Mouse (Mus musculus) hindbrain, embryonic 10.5 days (tissue): ENCODE results near the gene Mrpl20. TPM values are rescaled to one million over a fixed set of nuclear protein-coding genes. Genes with fewer than 3 reads are reported as not detected.

Source experiments
- DNase-seq: peaks from one replicate; pipeline ENCODE4 v3.0.0-alpha.2; 2017; ENCODE audit warnings: low spot score
- H3K27ac ChIP-seq: fragments of 300-500 bp; sonication (generic); 2 replicates; pipeline ENCODE4 v1.5.1; 2016; ENCODE audit warnings: mild to moderate bottlenecking, moderate library complexity
- H3K27me3 ChIP-seq: fragments of 300-500 bp; sonication (generic); 2 replicates; pipeline ENCODE4 v1.6.1; 2016; ENCODE audit warnings: mild to moderate bottlenecking; ENCODE audit not compliant: poor library complexity, insufficient read depth, severe bottlenecking
- H3K36me3 ChIP-seq: fragments of 300-500 bp; sonication (generic); 2 replicates; pipeline ENCODE4 v1.6.1; 2016; ENCODE audit warnings: mild to moderate bottlenecking, moderate library complexity
- H3K4me1 ChIP-seq: fragments of 300-500 bp; sonication (generic); replicated peaks from 2 replicates; pipeline ENCODE4 v1.6.1; 2016; ENCODE audit warnings: mild to moderate bottlenecking
- H3K4me3 ChIP-seq: fragments of 300-500 bp; sonication (generic); 2 replicates; pipeline ENCODE4 v1.5.1; 2016; ENCODE audit warnings: mild to moderate bottlenecking, moderate library complexity
- H3K9me3 ChIP-seq: fragments of 300-500 bp; sonication (generic); 2 replicates; pipeline ENCODE4 v1.6.1; 2016; ENCODE audit warnings: mild to moderate bottlenecking, moderate library complexity
- WGBS: fragments of 180-500 bp; shearing (Covaris S2); methylation state at CpG from one replicate; pipeline ENCODE4 v1.1.7; 2016; 5-methylcytosine and 5-hydroxymethylcytosine counted together
- polyA plus RNA-seq: library from polyadenylated mRNA; unstranded; fragments of >200 nt; fragmentation: Nextera tagmentation; extraction: Ambion mirVana; gene quantifications from 2 replicates; pipeline ENCODE4 v1.2.1, GENCODE M21; 2016

The Mrpl20 gene
- polyA plus RNA-seq, 1 experiment from 2014 or later = 252 TPM

GRCm38 (mm10) chr4:155853421-155853820, 50.7 kb downstream of the Mrpl20 start:
- H3K4me1 ChIP-seq = peaks cover 24% of the 10 kb centered on the region
- WGBS = 88% methylated on average over 9 of the region's 9 CpGs
- H3K27me3 ChIP-seq = no peaks in the 10 kb centered on the region
- no peak overlapping the region for H3K4me3 ChIP-seq
- H3K27ac ChIP-seq = no peak overlapping the region
- no peak for DNase-seq
- peaks cover 74% of the 10 kb centered on the region for H3K36me3 ChIP-seq
- no peaks in the 10 kb centered on the region for H3K9me3 ChIP-seq

- Histone ChIP-seq H3K36me3 (peaks cover 89% of the 10 kb centered on the region), H3K27me3 (no peaks in the 10 kb centered on the region), H3K27ac (no peak overlapping the region), H3K9me3 (no peaks in the 10 kb centered on the region), H3K4me1 (peaks cover 9% of the 10 kb centered on the region), H3K4me3 (no peak overlapping the region)
- 96% methylated on average over 12 of the region's 12 CpGs for WGBS
- DNase-seq = no peak
Measured at GRCm38 (mm10) chr4:155854991-155855390, 52.3 kb downstream of the Mrpl20 start.

- Histone ChIP-seq H3K4me1 (no peaks in the 10 kb centered on the region), H3K4me3 (no peak overlapping the region), H3K27me3 (no peaks in the 10 kb centered on the region), H3K36me3 (peaks cover 91% of the 10 kb centered on the region), H3K9me3 (no peaks in the 10 kb centered on the region), H3K27ac (no peak overlapping the region)
- DNase-seq = no peak
- WGBS = 93% methylated on average over 12 of the region's 12 CpGs
Measured at GRCm38 (mm10) chr4:155856071-155856470, 53.4 kb downstream of the Mrpl20 start.

DNA sequence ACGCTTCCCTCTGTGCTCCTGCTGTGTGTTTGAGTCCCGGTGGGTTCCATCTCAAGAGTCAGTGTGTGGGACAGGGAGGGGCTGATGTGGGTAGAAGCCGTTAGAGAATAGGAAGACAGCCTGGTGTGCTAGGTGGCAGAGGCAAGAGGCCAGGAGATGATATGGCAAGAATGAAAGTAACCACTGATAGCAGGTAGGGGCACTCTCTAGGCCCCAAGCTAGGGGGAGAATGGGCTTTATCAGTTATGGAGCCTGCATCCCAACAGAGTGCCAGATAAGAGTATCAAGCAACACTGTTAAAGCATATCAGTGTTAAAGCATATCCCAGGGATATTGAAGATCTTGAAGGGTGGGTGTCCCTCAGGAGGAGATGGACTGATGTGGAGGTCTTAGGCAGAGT, 54.2 kb downstream of the Mrpl20 start:
- H3K4me3 ChIP-seq = no peak overlapping the region
- H3K36me3 ChIP-seq = peaks cover 96% of the 10 kb centered on the region
- H3K27ac ChIP-seq = no peak overlapping the region
- DNase-seq = no peak
- no peaks in the 10 kb centered on the region for H3K4me1 ChIP-seq
- H3K9me3 ChIP-seq = no peaks in the 10 kb centered on the region
- WGBS = 84% methylated on average over 3 of the region's 3 CpGs
- H3K27me3 ChIP-seq = no peaks in the 10 kb centered on the region

DNA sequence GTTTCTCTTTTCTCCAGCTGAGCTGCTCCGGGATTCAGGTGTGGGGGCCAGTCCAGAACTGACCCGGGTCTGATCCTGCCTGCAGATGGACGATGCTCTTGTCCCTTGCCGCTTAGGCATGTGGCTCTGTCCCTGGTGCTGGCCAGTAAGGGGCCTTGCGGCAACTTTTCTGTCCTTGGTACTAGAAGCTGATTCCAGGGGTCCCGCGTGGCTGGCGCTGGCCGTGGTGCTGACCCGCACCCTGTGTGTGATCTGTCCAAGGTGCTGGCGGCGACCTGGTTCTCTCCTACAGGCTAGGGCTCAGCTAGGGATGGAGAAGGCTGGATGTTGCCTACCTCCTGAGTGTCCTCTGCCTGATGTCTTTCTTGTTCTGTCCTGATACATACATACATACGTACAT, 56.6 kb downstream of the Mrpl20 start:
- peaks cover 84% of the 10 kb centered on the region for H3K36me3 ChIP-seq
- H3K4me1 ChIP-seq = no peaks in the 10 kb centered on the region
- peak; percentile 82 for DNase-seq
- no peak overlapping the region for H3K4me3 ChIP-seq
- H3K27me3 ChIP-seq = no peaks in the 10 kb centered on the region
- H3K27ac ChIP-seq = no peak overlapping the region
- H3K9me3 ChIP-seq = no peaks in the 10 kb centered on the region
- 28% methylated on average over 13 of the region's 13 CpGs for WGBS

Other genes starting within 250 kb of the Mrpl20 start
- 102 and 107 TPM in 2 replicates for gene Nadk, start 240.5 kb upstream of the Mrpl20 start, polyA plus RNA-seq
- gene Slc35e2, start 201.5 kb upstream of the Mrpl20 start, polyA plus RNA-seq = 12.0 and 13.4 TPM in 2 replicates
- 61.2 and 76.9 TPM in 2 replicates for gene Cdk11b, start 178.0 kb upstream of the Mrpl20 start, polyA plus RNA-seq
- not detected in 2 replicates for gene Gm10563, start 157.5 kb upstream of the Mrpl20 start, polyA plus RNA-seq
- 4.2 and 4.4 TPM in 2 replicates for gene Mmp23, start 149.5 kb upstream of the Mrpl20 start, polyA plus RNA-seq
- 19.5 and 21.8 TPM in 2 replicates for gene Mib2, start 133.7 kb upstream of the Mrpl20 start, polyA plus RNA-seq
- 0.72 and 1.8 TPM in 2 replicates for gene Fndc10, start 108.5 kb upstream of the Mrpl20 start, polyA plus RNA-seq
- 162 and 175 TPM in 2 replicates for gene Ssu72, start 98.1 kb upstream of the Mrpl20 start, polyA plus RNA-seq
- gene Tmem240, start 68.1 kb upstream of the Mrpl20 start, polyA plus RNA-seq = 0.85 and 1.6 TPM in 2 replicates
- 110 and 124 TPM in 2 replicates for gene Atad3a, start 41.8 kb upstream of the Mrpl20 start, polyA plus RNA-seq
- gene Vwa1, start 28.2 kb upstream of the Mrpl20 start, polyA plus RNA-seq = 13.4 and 14.0 TPM in 2 replicates
- gene Tmem88b, start 17.0 kb upstream of the Mrpl20 start, polyA plus RNA-seq = 0.31 and 0.67 TPM in 2 replicates
- 0.18 TPM in 1 of 2 replicates, not detected in the other for gene Ankrd65, start 12.4 kb upstream of the Mrpl20 start, polyA plus RNA-seq
- 167 and 178 TPM in 2 replicates for gene Ccnl2, start 9.6 kb downstream of the Mrpl20 start, polyA plus RNA-seq
- 171 and 186 TPM in 2 replicates for gene Aurkaip1, start 28.4 kb downstream of the Mrpl20 start, polyA plus RNA-seq
- gene Mxra8, start 36.8 kb downstream of the Mrpl20 start, polyA plus RNA-seq = 56.1 and 56.7 TPM in 2 replicates
- 4.3 and 5.1 TPM in 2 replicates for gene Dvl1, start 44.5 kb downstream of the Mrpl20 start, polyA plus RNA-seq
- 0.37 and 0.41 TPM in 2 replicates for gene Tas1r3, start 60.5 kb downstream of the Mrpl20 start, polyA plus RNA-seq
- 22.0 and 24.8 TPM in 2 replicates for gene Cptp, start 66.6 kb downstream of the Mrpl20 start, polyA plus RNA-seq
- 103 and 104 TPM in 2 replicates for gene Ints11, start 66.7 kb downstream of the Mrpl20 start, polyA plus RNA-seq
- 49.4 and 52.8 TPM in 2 replicates for gene Pusl1, start 88.9 kb downstream of the Mrpl20 start, polyA plus RNA-seq
- gene Acap3, start 88.9 kb downstream of the Mrpl20 start, polyA plus RNA-seq = 32.2 and 41.4 TPM in 2 replicates
- gene Ube2j2, start 141.0 kb downstream of the Mrpl20 start, polyA plus RNA-seq = 146 and 157 TPM in 2 replicates
- 24.4 and 25.2 TPM in 2 replicates for gene C1qtnf12, start 159.4 kb downstream of the Mrpl20 start, polyA plus RNA-seq
- gene B3galt6, start 189.8 kb downstream of the Mrpl20 start, polyA plus RNA-seq = 13.8 and 17.2 TPM in 2 replicates
- 131 and 135 TPM in 2 replicates for gene Sdf4, start 190.0 kb downstream of the Mrpl20 start, polyA plus RNA-seq
- 0.30 and 1.3 TPM in 2 replicates for gene Tnfrsf4, start 211.0 kb downstream of the Mrpl20 start, polyA plus RNA-seq
- gene Tnfrsf18, start 223.3 kb downstream of the Mrpl20 start, polyA plus RNA-seq = 1.3 and 1.4 TPM in 2 replicates